Mouse (Mus musculus) lung, adult 2 months (tissue): ENCODE measurements at regions not wholly inside any gene's neighbourhood (a gene's known extent, or its start where the extent isn't known, plus 50 kb on each side); places are given as distances from the start of the nearest gene placed in this dataset.

Source experiments
- CTCF ChIP-seq: fragments of 200-500 bp; IDR thresholded peaks from 2 replicates; pipeline ENCODE4 v1.5.1; 2011; ENCODE audit warnings: mild to moderate bottlenecking, low read length, control low read depth; ENCODE audit not compliant: insufficient read depth
- POLR2A ChIP-seq: fragments of 200-500 bp; IDR thresholded peaks from 2 replicates; pipeline ENCODE4 v1.6.1; 2011; ENCODE audit warnings: low read depth, mild to moderate bottlenecking, control low read depth, low read length, borderline replicate concordance; ENCODE audit errors: extremely low read depth

DNA sequence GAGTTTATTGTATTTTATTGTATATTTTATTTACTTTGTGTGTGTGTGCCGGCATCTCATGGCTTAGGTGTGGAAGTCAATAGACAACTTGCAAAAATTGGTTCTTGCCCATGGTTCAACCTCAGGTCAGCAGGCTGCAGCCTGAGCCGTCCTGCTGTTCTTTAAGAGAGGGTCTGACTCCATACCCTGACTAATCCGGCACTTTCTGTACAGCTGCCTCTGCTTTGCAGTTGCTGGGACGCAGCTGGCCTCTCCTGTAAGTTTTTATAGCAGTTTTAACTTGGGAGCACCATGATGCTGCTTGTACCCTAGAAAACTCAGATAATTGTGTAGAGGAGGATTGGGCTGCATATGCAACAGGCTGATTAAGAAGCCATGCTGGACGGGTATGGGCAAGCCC is 938.2 kb downstream of the 4930447A16Rik start:
- TF ChIP-seq CTCF (no peak), POLR2A (no peak)
